In genomic region chr9:22226389-22226673, GRCm38 (mm10) we compare ENCODE assay signal across 10 mouse cellular contexts. TPM values are rescaled to one million over a fixed set of nuclear protein-coding genes. Genes with fewer than 3 reads are reported as not detected.
DNase-seq lines count a peak whose midpoint lies in the region; ATAC-seq and TF ChIP-seq lines count a peak whose summit lies in the region.
"Not testable (repeated sequence)": the region's sequence is repeated elsewhere in the genome, so short reads cannot be mapped to it uniquely, and the experiment has no call there.
"Had no signal": no experiment of that assay in that cellular context is flagged by ENCODE, and none has a peak within 500 bp of the region (broad histone marks: within the 10 kb centered on the region; RNA-seq: fewer than 3 reads in every experiment).

No protein-coding gene starts in this region.

- not testable (repeated sequence) for ATAC-seq in embryonic facial prominence, embryonic 11.5 days (replicated peaks; ENCODE audit: insufficient number of reproducible peaks, low FRiP score, low TSS enrichment, low read depth); forebrain, embryonic 16.5 days; hindbrain, embryonic 12.5 days (ENCODE audit: low FRiP score); kidney, postnatal 0 days (replicated peaks; ENCODE audit: low FRiP score, low read depth); liver, embryonic 15.5 days (ENCODE audit: insufficient read depth); midbrain, embryonic 14.5 days (ENCODE audit: low FRiP score, low TSS enrichment); stomach, embryonic 15.5 days (ENCODE audit: insufficient read depth, low FRiP score, low read depth)

- H3K4me3 ChIP-seq in CH12.LX (replicated peaks in 1 of 3; ENCODE audit: low read depth in 2 of 3, low read length in 2 of 3, poor library complexity in 1 of 3): peak overlapping the region; percentile 79 to 90 (median 90)
- not testable (repeated sequence) for H3K4me3 ChIP-seq in embryonic facial prominence, embryonic 11.5 days (ENCODE audit: low read depth, low read length)
- H3K4me3 ChIP-seq in forebrain, embryonic 16.5 days (replicated peaks; ENCODE audit: low read length): peak overlapping the region; percentile 96
- peak overlapping the region; percentile 64; the same call in 1 of the 2 replicates for H3K4me3 ChIP-seq in hindbrain, embryonic 12.5 days
- H3K4me3 ChIP-seq in kidney, postnatal 0 days (replicated peaks; ENCODE audit: low read depth, low read length): peak overlapping the region; percentile 79
- peak overlapping the region; percentile 84 for H3K4me3 ChIP-seq in liver, embryonic 15.5 days (replicated peaks)
- H3K4me3 ChIP-seq in midbrain, embryonic 14.5 days (replicated peaks; ENCODE audit: low read depth, low read length): peak overlapping the region; percentile 73
- peak overlapping the region; percentile 83 for H3K4me3 ChIP-seq in stomach, embryonic 15.5 days (replicated peaks)

- TF ChIP-seq CTCF in CH12.LX (conservative IDR thresholded peaks at IDR 0.05 in 1 of 2, IDR thresholded peaks at IDR 0.05 in 1 of 2; ENCODE audit: low read depth in 2 of 2, low read length in 2 of 2); kidney, postnatal 0 days (IDR thresholded peaks at IDR 0.05; ENCODE audit: low read depth): not testable (repeated sequence)

- H3K9me3 ChIP-seq in CH12.LX (replicated peaks; ENCODE audit: low read length); embryonic facial prominence, embryonic 11.5 days (replicated peaks; ENCODE audit: control insufficient read depth, low read length); forebrain, embryonic 16.5 days (ENCODE audit: control insufficient read depth, low read length); hindbrain, embryonic 12.5 days (replicated peaks); kidney, postnatal 0 days (replicated peaks; ENCODE audit: low read length); liver, embryonic 15.5 days (replicated peaks); midbrain, embryonic 14.5 days (ENCODE audit: control insufficient read depth, low read length); stomach, embryonic 15.5 days: not testable (repeated sequence)

- TF ChIP-seq POLR2A in CH12.LX (IDR thresholded peaks at IDR 0.05; ENCODE audit: low read depth, low read length): not testable (repeated sequence)

- not testable (repeated sequence) for H3K27me3 ChIP-seq in CH12.LX (replicated peaks); embryonic facial prominence, embryonic 11.5 days (ENCODE audit: control insufficient read depth, insufficient read depth, low read length); forebrain, embryonic 16.5 days (replicated peaks; ENCODE audit: control insufficient read depth, insufficient read depth, low read length); hindbrain, embryonic 12.5 days; kidney, postnatal 0 days (ENCODE audit: insufficient read depth, low read length); liver, embryonic 15.5 days; midbrain, embryonic 14.5 days (ENCODE audit: control insufficient read depth, insufficient read depth, low read length); stomach, embryonic 15.5 days (replicated peaks)

- in situ Hi-C loops in CH12.LX (cut with MboI; ENCODE audit: low pct_ligation_motif_present, low pct_unique_long_range_greater_than_20kb, low sequenced_read_pairs): loop anchor here (5.0 kb wide), 1 partner anchor 81 kb away; the partner anchor contains the start of gene Zfp810

- dilution Hi-C loops in CH12.LX (cut with MboI; ENCODE audit: extremely low pct_ligation_motif_present, extremely low pct_unique_long_range_greater_than_20kb, low sequenced_read_pairs): not testable (repeated sequence)

- not testable (repeated sequence) for H3K79me2 ChIP-seq in CH12.LX (replicated peaks; ENCODE audit: control insufficient read depth, extremely low read depth, insufficient read depth, poor library complexity, severe bottlenecking)

- H3K36me3 ChIP-seq in CH12.LX (replicated peaks in 1 of 2; ENCODE audit: control insufficient read depth in 1 of 2, insufficient read depth in 1 of 2, low read length in 1 of 2); embryonic facial prominence, embryonic 11.5 days (replicated peaks; ENCODE audit: control insufficient read depth, insufficient read depth, low read depth, low read length); forebrain, embryonic 16.5 days (ENCODE audit: control insufficient read depth, insufficient read depth); hindbrain, embryonic 12.5 days; kidney, postnatal 0 days (ENCODE audit: insufficient read depth, low read length); liver, embryonic 15.5 days (replicated peaks); midbrain, embryonic 14.5 days (ENCODE audit: control insufficient read depth, insufficient read depth, low read length); stomach, embryonic 15.5 days: not testable (repeated sequence)

- 72% methylated on average over 7 of the region's 7 CpGs for WGBS in embryonic facial prominence, embryonic 11.5 days
- 69% methylated on average over 7 of the region's 7 CpGs for WGBS in forebrain, embryonic 16.5 days
- WGBS in hindbrain, embryonic 12.5 days: 69% methylated on average over 7 of the region's 7 CpGs
- WGBS in kidney, postnatal 0 days: 74% methylated on average over 7 of the region's 7 CpGs
- WGBS in liver, embryonic 15.5 days (ENCODE audit: insufficient replicate concordance): 44% methylated on average over 7 of the region's 7 CpGs
- 71% methylated on average over 7 of the region's 7 CpGs for WGBS in midbrain, embryonic 14.5 days
- WGBS in stomach, embryonic 15.5 days: 63% methylated on average over 7 of the region's 7 CpGs

- DNase-seq in CH12.LX (ENCODE audit: extremely low read depth); embryonic facial prominence, embryonic 11.5 days (ENCODE audit: low spot score); kidney, postnatal 0 days (ENCODE audit: low spot score); midbrain, embryonic 14.5 days: not testable (repeated sequence)

- TF ChIP-seq RAD21 in CH12.LX (IDR thresholded peaks at IDR 0.05; ENCODE audit: low read depth, low read length): not testable (repeated sequence)

- peak overlapping the region; percentile 65; the same call in 1 of the 2 replicates for H3K4me2 ChIP-seq in CH12.LX (ENCODE audit: insufficient read depth, low read depth, poor library complexity, severe bottlenecking)
- H3K4me2 ChIP-seq in embryonic facial prominence, embryonic 11.5 days (ENCODE audit: low read depth, low read length): peak overlapping the region; percentile 55; the same call in 1 of the 2 replicates
- H3K4me2 ChIP-seq in forebrain, embryonic 16.5 days (ENCODE audit: low read length): peak overlapping the region; percentile 79
- H3K4me2 ChIP-seq in hindbrain, embryonic 12.5 days (replicated peaks): peak overlapping the region; percentile 60
- H3K4me2 ChIP-seq in kidney, postnatal 0 days (ENCODE audit: low read length): peak overlapping the region; percentile 67
- H3K4me2 ChIP-seq in liver, embryonic 15.5 days: peak overlapping the region; percentile 87
- peak overlapping the region; percentile 70 for H3K4me2 ChIP-seq in midbrain, embryonic 14.5 days (ENCODE audit: low read length)
- peak overlapping the region; percentile 63 for H3K4me2 ChIP-seq in stomach, embryonic 15.5 days

- not testable (repeated sequence) for TF ChIP-seq EP300 in CH12.LX (IDR thresholded peaks at IDR 0.05; ENCODE audit: low read length)

- H3K4me1 ChIP-seq in CH12.LX (ENCODE audit: control insufficient read depth in 1 of 2, insufficient read depth in 2 of 2); embryonic facial prominence, embryonic 11.5 days (ENCODE audit: control insufficient read depth, insufficient read depth, low read length); forebrain, embryonic 16.5 days (replicated peaks; ENCODE audit: control insufficient read depth, insufficient read depth, low read length); hindbrain, embryonic 12.5 days; kidney, postnatal 0 days (replicated peaks; ENCODE audit: insufficient read depth, low read length); midbrain, embryonic 14.5 days (ENCODE audit: control insufficient read depth, insufficient read depth, low read length); stomach, embryonic 15.5 days: not testable (repeated sequence)
- H3K4me1 ChIP-seq in liver, embryonic 15.5 days (replicated peaks): peaks cover 17% of the 10 kb centered on the region

- H3K27ac ChIP-seq in CH12.LX (ENCODE audit: insufficient read depth, low read depth); embryonic facial prominence, embryonic 11.5 days (replicated peaks; ENCODE audit: low read depth, low read length); forebrain, embryonic 16.5 days (ENCODE audit: low read length); kidney, postnatal 0 days; liver, embryonic 15.5 days (replicated peaks); midbrain, embryonic 14.5 days (replicated peaks; ENCODE audit: low read depth, low read length): not testable (repeated sequence)
- 0 out of 2 replicates have a peak overlapping the region, but pooled peaks have one; percentile 77 for H3K27ac ChIP-seq in hindbrain, embryonic 12.5 days
- peak overlapping the region; percentile 97 for H3K27ac ChIP-seq in stomach, embryonic 15.5 days

- H3K9ac ChIP-seq in CH12.LX (ENCODE audit: insufficient read depth, low read depth): peak overlapping the region; percentile 83; the same call in 1 of the 2 replicates
- not testable (repeated sequence) for H3K9ac ChIP-seq in embryonic facial prominence, embryonic 11.5 days (replicated peaks; ENCODE audit: low read length); forebrain, embryonic 16.5 days (replicated peaks; ENCODE audit: low read depth, low read length); hindbrain, embryonic 12.5 days; midbrain, embryonic 14.5 days (replicated peaks; ENCODE audit: low read length)
- peak overlapping the region; percentile 89; the same call in 1 of the 2 replicates for H3K9ac ChIP-seq in kidney, postnatal 0 days (ENCODE audit: low read depth, low read length)
- peak overlapping the region; percentile 77 for H3K9ac ChIP-seq in liver, embryonic 15.5 days
- H3K9ac ChIP-seq in stomach, embryonic 15.5 days: peak overlapping the region; percentile 83; the same call in 1 of the 2 replicates

RNA-seq across cellular contexts. Expression of gene Zfp809, which starts 0.8 kb away (rescaled TPM):
- 14.0 and 14.2 TPM in 2 replicates for total RNA-seq in CH12.LX (2012; rRNA removed)
- total RNA-seq in CH12.LX (2014; rRNA removed): 11.4 and 13.9 TPM in 2 replicates
- 23.8 and 24.1 TPM in 2 replicates for polyA plus RNA-seq in CH12.LX (2012; ENCODE audit: insufficient read length, low read depth)
- 9.6 and 11.4 TPM in 2 replicates for polyA plus RNA-seq in embryonic facial prominence, embryonic 11.5 days (2014; fragmentation: Nextera tagmentation; extraction: Ambion mirVana)
- polyA plus RNA-seq in forebrain, embryonic 16.5 days (2015; fragmentation: Nextera tagmentation; extraction: Ambion mirVana): 10.1 and 10.9 TPM in 2 replicates
- polyA plus RNA-seq in hindbrain, embryonic 12.5 days (2016; fragmentation: Nextera tagmentation; extraction: Ambion mirVana): 10.5 and 11.5 TPM in 2 replicates
- polyA plus RNA-seq in kidney, postnatal 0 days (2015; fragmentation: Nextera tagmentation; extraction: Ambion mirVana): 12.6 and 14.5 TPM in 2 replicates
- 6.8 and 7.4 TPM in 2 replicates for polyA plus RNA-seq in liver, embryonic 15.5 days (2015; fragmentation: Nextera tagmentation; extraction: Ambion mirVana)
- 9.0 and 11.0 TPM in 2 replicates for polyA plus RNA-seq in midbrain, embryonic 14.5 days (2014; fragmentation: Nextera tagmentation; extraction: Ambion mirVana)
- 31.1 and 33.5 TPM in 2 replicates for polyA plus RNA-seq in stomach, embryonic 15.5 days (2015; fragmentation: Nextera tagmentation; extraction: Ambion mirVana)

RNA-seq across cellular contexts. Expression of gene Zfp599, which starts 33.4 kb away (rescaled TPM):
- total RNA-seq in CH12.LX (2012; rRNA removed) (2.2 and 2.9 TPM in 2 replicates), CH12.LX (2014; rRNA removed) (2.3 and 2.4 TPM in 2 replicates)
- polyA plus RNA-seq in CH12.LX (2012; ENCODE audit: insufficient read length, low read depth): 1.7 and 2.1 TPM in 2 replicates
- polyA plus RNA-seq in embryonic facial prominence, embryonic 11.5 days (2014; fragmentation: Nextera tagmentation; extraction: Ambion mirVana): 8.6 and 9.6 TPM in 2 replicates
- polyA plus RNA-seq in forebrain, embryonic 16.5 days (2015; fragmentation: Nextera tagmentation; extraction: Ambion mirVana): 12.6 and 12.9 TPM in 2 replicates
- 6.5 and 6.9 TPM in 2 replicates for polyA plus RNA-seq in hindbrain, embryonic 12.5 days (2016; fragmentation: Nextera tagmentation; extraction: Ambion mirVana)
- polyA plus RNA-seq in kidney, postnatal 0 days (2015; fragmentation: Nextera tagmentation; extraction: Ambion mirVana): 3.1 and 3.3 TPM in 2 replicates
- polyA plus RNA-seq in liver, embryonic 15.5 days (2015; fragmentation: Nextera tagmentation; extraction: Ambion mirVana): 1.2 and 1.4 TPM in 2 replicates
- 13.8 and 14.0 TPM in 2 replicates for polyA plus RNA-seq in midbrain, embryonic 14.5 days (2014; fragmentation: Nextera tagmentation; extraction: Ambion mirVana)
- polyA plus RNA-seq in stomach, embryonic 15.5 days (2015; fragmentation: Nextera tagmentation; extraction: Ambion mirVana): 3.9 and 4.4 TPM in 2 replicates

RNA-seq across cellular contexts. Expression of gene Zfp872, which starts 38.4 kb away (rescaled TPM):
- total RNA-seq in CH12.LX (2012; rRNA removed): not detected in 2 replicates
- not detected in 2 replicates for total RNA-seq in CH12.LX (2014; rRNA removed)
- not detected in 2 replicates for polyA plus RNA-seq in CH12.LX (2012; ENCODE audit: insufficient read length, low read depth)
- 0.10 and 0.11 TPM in 2 replicates for polyA plus RNA-seq in embryonic facial prominence, embryonic 11.5 days (2014; fragmentation: Nextera tagmentation; extraction: Ambion mirVana)
- 0.29 and 0.37 TPM in 2 replicates for polyA plus RNA-seq in forebrain, embryonic 16.5 days (2015; fragmentation: Nextera tagmentation; extraction: Ambion mirVana)
- polyA plus RNA-seq in hindbrain, embryonic 12.5 days (2016; fragmentation: Nextera tagmentation; extraction: Ambion mirVana): 0.26 TPM in 1 of 2 replicates, not detected in the other
- 0.11 and 0.18 TPM in 2 replicates for polyA plus RNA-seq in kidney, postnatal 0 days (2015; fragmentation: Nextera tagmentation; extraction: Ambion mirVana)
- polyA plus RNA-seq in liver, embryonic 15.5 days (2015; fragmentation: Nextera tagmentation; extraction: Ambion mirVana): 0.02 and 0.03 TPM in 2 replicates
- 0.07 and 0.55 TPM in 2 replicates for polyA plus RNA-seq in midbrain, embryonic 14.5 days (2014; fragmentation: Nextera tagmentation; extraction: Ambion mirVana)
- 1.7 and 1.9 TPM in 2 replicates for polyA plus RNA-seq in stomach, embryonic 15.5 days (2015; fragmentation: Nextera tagmentation; extraction: Ambion mirVana)
- total RNA-seq: gastrocnemius, postnatal 4 days; left cerebral cortex, postnatal 36 days had no signal
